Mouse (Mus musculus) cerebellum, adult 9-11 months (tissue): ENCODE results near the gene Cnih1.
"Not testable (repeated sequence)": the region's sequence is repeated elsewhere in the genome, so short reads cannot be mapped to it uniquely, and the experiment has no call there.

Source experiments
- DNase-seq: peaks from one replicate; pipeline ENCODE4 v3.0.0; 2022

Cnih1 gene

DNA sequence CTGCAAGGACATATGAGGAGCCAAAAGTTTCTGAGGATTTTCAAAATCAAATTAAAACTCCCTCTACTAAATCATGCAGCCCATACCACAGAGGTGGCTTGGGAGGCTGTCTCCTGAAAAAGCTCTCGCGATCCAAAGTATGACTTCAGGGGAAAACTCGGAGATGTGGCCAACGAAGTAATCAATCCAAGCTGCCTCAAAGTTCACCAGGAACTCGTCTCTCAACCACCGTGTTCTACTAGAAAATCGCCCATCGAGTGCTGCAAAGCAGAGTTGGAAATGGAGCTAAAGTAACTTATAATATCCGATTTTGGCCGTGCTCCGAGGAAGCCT is 791 bp downstream of the Cnih1 start:
- no peak for DNase-seq

DNA sequence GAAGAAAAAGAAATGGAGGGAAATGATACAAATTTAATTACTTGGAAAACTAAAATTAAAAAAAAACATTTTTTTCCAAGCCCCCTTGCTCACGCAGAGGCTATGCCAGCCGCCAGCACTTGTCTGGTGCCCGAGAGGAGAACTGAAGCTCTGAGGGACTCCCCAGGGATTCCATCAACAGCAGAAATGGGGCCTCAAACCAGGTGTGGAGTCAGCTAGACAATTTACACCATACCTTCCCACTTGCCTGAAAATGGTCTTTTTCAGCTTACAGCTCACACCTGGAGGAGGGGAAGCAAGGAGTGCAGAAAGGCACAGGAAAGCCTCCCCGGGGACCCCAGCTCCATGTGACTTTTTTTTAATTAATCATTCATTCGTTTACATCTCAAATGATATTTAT is 3.0 kb downstream of the Cnih1 start:
- no peak for DNase-seq

DNA sequence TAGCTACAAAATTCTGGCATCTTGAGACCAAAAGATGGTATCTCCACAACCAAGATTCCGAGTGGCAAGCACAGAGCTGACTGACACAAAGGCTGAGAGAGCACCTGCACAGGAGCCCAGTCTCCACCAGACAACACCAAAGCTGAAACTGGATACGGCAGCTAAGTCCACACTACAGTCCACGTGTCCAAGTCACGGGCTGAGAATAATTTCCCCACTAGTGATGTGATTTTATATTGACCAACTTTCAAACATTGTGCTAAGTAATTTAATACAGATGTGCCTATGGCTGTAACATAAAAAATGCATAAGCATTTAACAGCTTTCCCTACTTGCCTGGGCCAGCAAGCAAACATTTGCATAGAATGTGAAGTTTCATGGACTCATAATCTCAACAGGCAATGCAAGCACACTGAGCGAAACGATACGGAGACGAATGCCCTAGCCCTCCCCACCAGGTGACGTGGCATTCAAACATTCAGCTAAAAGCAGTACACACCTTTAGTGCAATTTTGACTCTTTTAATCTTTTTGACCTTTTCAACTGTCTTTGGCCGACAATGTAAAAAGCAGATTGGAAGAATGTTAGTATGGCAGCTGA is 4.8 kb downstream of the Cnih1 start:
- no peak for DNase-seq

DNA sequence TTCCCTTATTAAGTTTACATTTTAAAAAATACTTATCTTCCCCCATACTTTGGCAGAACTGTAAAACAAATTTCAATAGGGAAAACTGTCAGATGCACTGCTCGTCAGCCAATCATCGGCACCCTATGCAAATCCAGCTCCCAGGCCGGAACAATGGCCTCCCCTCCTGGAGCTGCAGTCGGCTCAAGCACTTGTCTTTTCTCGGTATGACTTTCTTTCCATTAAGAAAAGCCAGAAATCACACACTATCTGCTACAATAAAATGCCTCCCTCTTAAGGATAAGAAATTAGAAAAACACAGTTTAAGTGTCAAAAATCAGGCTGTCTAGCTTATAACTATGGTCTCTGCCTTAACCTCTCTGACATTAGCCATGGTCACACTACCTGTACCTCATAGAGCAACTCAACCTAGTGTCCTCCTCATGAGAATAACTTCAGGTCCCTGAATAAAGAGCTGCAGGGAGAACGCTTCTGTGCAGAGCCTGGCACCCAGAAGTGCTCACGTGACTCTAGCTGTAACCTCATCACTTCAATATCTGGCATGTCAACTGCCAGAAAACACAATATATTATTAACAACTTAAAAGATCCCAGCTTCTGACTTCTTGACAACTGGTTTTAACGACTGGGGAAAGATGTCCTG is 5.9 kb downstream of the Cnih1 start:
- DNase-seq = no peak

DNA sequence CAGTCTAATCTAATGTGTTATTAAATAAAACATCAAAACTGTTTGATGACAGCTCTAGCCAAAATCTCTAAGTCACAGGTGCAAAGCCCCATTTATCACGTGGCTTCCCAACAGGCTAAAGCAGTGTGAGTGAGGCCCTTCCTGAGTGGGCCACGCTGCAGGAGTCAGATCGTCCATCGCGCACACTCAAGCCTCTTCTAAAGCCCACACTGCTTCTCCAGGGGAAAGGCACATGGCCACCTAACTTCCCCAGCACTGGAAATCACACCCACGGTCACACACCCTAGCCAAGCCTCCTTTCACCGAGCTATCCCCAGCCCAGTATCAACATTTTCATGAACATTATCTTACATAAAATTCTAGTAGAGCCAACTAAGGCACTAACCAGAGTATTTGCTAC is 7.1 kb downstream of the Cnih1 start:
- DNase-seq = no peak

DNA sequence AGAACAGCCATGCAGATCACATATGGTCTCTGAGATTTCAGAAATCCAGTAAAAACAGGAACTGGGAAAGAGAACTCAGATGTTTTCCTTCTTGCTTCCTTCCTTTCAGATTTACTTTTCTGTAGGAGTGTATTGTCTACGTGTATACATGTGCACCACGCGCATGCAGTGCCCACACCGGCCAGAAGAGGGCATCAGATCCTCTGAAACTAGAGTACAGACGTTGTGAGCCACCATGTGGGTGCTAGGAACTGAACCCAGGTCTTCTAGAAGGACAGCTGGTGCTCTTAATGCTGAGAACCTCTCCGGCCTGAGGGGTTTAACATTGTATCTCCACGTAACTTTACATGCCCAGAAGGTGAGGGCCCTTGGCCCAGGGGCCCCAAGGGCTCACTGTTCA is 9.0 kb downstream of the Cnih1 start:
- no peak for DNase-seq

DNA sequence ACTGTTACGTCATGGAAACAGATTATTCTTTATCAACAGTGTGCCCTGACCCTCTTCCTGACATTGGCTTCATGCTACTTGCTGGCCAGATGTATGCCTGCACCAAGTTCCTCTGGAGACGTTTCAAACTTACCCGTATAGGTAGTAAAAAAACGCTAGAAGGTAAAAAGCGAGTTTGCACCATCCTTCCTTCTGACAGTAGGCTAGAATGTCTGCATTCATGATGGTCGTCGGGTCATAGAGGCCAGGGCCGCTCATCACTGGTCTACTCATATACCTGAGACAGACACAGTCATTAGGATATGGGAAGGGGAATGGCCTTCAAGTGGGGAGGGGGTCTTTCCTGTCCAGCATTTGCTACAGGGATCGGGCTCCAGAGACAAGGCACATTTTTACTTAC is 9.5 kb downstream of the Cnih1 start:
- no peak for DNase-seq

DNA sequence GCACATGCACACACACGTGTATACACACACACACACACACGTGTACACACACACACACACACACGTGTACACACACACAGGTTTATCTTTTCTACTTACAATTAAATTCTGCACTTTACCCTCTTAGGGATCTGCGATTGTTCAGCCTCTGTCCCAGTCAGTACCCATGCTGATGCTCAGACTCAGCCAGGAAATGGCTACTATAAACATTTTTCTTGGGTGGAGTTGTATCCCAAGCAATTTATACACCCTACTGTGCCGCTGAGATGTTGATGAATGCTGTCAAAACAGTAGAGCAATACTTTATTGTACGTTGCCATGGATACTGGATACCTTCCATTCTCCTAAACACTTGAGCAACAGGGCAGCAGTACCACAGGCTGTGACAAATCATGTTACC is 18.2 kb downstream of the Cnih1 start:
- DNase-seq = no peak

DNA sequence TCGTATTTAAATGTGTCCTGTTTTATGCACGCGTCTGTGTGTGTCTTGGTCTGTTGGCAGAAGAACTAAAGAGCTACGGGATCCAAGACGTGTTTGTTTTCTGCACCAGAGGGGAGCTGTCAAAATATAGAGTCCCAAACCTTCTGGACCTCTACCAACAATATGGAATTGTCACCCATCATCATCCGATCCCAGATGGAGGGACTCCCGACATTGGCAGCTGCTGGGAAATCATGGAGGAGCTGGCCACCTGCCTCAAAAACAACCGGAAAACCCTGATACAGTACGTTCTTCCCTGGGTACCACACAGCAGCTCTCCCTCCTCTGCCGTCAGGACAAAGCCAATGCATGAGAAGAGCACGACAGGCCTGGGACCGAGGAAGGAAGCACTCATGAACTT is 21.1 kb downstream of the Cnih1 start:
- DNase-seq = peak; percentile 45

DNA sequence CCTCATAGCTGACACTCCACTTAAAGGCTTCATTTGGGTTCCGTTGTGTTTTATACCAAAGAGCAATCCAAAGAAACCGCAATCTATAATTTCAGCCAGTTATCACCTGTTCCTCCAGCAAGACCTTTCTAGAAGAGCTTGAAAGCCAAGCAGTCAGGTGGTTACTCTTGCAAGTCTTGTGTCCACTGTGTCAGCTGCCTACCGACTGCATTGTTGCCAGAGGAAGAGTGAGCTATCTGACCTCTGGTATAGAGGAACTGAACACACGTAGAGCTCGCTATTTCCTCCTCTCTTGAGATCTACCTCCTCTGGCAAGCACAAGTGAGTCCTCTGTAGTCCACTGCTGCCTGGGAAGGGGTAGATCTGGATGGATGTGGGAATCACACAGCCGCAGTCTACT is 27.0 kb downstream of the Cnih1 start:
- no peak for DNase-seq

DNA sequence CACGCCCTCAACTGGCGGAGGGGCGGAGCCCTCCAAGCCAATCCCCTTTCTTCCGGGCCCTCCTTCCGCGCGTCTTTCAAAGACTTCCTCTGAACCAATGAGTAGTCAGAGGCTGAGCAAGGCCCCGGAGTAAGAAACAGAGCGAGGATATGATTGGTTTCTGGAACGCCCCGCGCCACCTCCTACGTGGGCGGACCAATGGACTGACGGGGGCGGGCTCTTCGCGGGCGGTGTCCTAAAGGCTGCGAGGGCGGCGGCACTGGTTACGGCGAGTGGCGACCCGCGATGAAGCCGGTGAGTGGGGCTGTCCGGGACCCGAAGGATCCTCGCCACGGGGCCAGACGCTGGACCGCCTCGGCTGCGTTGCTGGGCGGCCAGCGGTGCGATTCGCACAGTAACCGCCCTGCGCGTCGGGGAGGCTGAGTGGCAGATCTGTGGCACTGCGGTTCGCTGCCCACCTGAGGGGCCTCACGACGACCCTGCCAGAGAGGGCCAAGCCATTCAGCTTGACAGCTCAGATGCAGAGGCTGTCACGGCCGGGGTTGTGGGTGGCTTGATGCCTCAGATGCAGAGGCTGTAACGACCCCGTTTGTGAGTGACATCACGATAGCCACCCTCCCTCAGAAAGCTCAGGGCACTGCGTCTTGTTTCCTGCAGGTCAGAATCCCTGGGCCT is 27.7 kb downstream of the Cnih1 start, which contains the start of gene Cdkn3:
Gene Cdkn3, plus strand, starts transcription at position 187 of the 675 bp plus-strand sequence.
- DNase-seq = peak; percentile 87

DNA sequence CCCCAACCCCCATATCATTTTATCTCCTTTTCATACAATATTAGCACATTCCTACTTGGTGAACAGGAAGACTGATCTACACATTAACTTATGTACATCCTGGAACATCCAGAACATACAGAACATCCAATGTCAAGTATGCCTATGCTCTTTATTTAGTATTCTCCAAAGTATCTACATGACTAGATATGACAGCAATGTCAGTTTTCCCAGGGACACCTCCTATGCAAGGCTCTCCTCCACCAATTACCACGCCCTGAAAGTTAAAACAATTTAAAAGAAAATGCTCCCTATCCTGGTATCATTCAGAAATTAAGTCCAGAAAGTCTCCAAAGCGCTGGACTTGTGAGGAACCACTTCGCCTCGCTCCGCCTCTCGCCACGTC is 28.2 kb downstream of the Cnih1 start:
- DNase-seq = no peak

DNA sequence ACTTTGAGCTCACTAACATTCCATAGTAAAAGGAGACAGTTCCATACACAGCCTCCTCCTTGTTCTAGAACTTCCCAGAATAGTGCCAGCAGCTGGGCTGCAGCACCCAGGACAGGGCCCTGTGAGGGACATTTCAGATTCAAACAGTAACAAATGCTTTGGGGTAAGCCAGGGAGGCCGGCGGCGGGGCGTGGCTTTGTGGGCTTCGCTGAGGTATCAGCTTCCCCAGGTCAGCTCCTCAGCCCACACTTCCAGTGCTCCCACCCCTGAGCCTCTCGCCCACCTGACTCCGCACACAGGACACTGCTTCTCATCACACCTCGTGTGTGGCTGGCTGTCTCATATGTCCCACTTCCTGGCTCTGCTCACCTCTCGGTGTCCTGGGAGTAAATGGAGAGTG is 30.5 kb downstream of the Cnih1 start:
- DNase-seq = no peak

DNA sequence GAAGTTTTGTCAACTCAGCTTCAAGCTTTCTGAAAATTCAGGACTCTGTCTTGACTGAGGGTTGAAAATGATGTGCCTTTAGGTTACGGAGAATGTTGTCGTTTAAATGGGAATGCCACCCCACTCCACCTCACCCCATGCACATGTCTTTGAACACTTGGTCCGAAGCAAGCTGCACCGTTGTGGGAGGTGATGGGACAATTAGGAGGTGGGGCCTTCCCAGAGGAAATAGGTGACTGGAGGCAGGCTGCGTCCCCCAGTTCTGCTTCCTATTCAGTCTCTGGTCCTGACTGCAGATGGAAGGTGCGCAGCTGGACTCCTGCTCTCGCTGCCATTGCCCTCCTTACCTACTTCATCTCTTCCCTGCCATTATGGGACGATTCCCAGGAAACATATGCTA is 32.4 kb downstream of the Cnih1 start:
- no peak for DNase-seq

DNA sequence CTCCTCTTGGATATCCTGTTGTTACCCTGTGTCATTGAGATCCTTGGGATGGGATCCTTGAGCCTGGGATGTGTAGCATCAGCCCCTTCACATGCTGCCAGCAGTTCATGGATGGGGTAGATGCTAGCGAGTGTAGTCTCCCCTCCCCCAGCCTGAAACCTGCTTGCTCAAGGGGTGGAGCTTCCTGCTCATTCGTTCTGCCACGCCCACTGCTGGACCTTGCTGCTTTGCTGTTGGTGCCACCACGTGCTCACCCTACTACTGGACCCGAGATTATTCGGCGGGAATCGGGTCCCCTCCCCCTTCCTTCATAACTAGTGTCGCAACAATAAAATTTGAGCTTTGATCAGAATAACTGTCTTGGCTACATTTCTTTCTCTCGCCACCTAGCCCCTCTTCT is 33.8 kb downstream of the Cnih1 start:
- not testable (repeated sequence) for DNase-seq

DNA sequence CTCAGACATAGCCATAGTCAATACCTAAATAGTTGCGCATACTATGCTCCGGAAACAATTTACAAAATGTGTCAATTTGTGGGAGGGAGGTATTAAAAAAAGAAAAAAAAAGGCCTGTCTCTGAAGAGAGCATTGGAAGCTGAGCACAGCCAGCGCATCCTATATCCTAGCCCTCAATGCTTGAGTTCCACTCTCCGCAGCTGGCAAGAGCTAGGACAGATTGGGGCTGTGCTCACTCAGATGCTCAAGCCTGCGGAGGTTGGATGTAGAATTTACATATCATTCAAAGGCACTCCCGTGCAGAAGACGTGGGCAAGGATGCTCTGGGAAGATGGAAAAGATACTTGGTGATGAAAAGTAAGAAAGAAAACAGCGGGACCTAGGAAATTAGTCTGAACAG is 42.8 kb downstream of the Cnih1 start:
- no peak for DNase-seq

DNA sequence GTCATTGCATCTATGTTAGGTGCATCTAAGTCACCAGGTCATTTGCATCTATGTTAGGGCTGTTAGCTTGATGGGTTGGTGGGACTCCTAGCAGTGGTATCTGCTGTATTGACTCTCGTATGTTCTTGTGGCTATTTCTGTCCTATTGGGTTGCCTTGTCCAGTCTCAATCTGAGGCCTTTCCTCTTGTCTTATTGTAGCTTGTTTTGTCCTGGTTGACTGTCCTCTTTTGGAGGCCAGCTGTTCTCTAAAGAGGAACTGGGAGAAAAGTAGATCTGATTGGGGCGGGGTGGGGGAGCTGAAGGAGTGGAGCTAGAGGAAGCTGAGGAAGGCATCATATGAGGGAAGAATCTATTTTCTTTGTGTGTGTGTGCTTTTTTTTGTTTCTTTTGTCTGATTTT is 45.5 kb downstream of the Cnih1 start:
- DNase-seq = no peak

DNA sequence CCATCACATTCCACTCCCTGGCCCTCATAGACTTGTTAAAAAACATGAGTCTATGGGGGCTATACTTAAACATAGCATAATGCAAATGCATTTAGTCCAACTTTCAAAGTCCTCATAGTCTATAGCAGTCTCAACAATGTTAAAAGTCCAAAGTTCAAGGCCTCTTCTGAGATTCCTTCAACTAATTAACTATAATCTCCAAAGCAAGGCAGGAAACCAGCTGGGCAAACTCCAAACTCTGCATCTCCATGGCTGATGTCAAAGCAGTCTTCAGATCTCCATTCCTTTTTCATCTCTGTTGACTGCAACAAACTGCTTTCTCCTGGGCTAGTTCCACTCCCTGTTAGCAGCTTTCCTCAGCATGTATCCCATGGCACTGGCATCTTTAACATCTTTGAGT is 50.9 kb downstream of the Cnih1 start:
- not testable (repeated sequence) for DNase-seq

DNA sequence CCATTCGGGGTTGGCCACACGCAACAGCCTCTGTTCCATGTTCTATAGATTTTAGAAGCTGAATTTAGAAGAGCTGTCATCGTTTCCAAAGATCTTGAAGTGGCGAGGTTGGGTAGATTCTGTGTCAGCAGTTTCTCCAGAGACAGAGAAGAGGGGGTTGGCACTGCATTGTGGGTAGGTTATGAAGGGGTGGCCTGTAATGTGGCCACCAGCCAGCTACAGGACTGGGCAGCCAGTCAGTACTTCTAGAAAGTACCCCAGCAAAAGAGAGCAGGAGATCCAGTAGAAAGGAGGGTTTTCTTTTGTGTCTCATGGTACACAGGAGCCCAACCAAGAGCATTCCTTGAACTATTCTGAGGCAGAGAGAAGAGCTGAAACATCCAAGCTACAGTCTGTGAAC is 51.8 kb downstream of the Cnih1 start:
- no peak for DNase-seq

DNA sequence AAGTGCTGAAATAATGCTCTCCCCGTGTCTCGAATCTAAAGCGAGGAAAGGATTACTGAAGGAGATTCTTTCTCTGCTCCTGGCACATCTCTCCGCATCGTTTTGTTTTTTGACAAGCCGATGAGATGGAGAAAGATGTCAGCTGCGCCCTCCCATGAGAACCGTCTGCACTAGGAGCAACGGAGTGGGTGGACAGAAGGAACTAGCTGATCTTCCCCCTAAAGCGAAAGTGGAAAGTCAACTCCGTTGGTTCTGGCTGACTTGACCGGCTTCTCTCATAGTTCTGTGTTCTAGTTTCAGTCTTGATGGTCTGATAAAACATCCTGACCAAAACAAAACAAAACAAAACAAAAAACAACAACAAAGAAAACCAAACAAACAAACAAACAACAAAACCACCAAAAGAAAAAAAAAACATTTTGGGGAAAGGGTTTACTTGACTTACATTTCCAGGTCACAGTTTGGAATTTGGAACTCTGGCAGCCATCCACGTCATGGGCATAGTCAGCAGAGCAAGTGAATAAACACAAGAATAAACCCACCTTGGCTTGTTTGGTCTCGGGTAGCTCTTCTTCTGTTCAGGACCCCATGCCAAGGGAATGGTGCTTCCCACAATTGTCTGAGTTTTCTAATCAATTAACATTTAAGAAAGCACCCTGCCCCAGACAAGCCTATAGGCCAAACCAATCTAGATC is 53.3 kb downstream of the Cnih1 start:
- no peak for DNase-seq

DNA sequence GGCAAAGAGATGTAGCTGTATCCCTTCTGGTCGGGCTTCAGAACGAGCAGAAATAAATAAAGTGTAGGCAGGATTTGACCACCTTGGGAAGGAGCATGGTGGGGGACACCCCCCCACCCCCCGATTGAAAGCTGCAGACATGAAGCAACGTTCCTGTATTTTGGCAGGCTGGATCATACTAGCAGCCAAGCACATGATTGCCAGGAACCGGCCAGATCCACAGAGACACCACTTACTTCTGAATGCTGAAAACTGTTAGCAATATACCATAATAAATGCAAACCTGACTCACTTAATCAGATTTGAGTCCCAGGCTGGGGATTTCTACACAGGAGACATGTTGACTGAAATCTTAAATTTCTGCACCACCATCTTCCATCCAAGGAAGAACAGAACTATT is 53.9 kb downstream of the Cnih1 start:
- no peak for DNase-seq

DNA sequence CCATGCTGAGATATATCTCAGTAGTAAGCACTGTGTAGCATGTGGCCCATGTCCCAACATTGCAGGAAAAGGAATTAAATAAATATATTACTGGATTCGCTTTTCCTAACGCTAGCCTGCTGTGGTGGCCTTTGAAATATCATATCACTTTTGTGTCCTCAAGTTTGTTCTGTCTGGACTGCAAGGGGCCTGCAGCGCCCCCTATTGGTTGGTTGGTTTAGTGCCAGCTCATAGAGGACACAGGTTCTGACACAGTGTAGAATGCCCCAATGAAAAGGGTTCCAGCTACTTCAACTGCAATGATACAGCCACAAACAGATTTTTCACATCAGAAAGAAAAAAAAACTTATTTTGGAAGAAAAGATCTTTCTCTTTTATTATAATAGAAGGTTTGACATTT is 62.5 kb downstream of the Cnih1 start:
- DNase-seq = no peak
